ENCODE assay signal across 7 mouse cellular contexts in genomic region chr7:48881971-48882609, GRCm38 (mm10). TPM values are rescaled to one million over a fixed set of nuclear protein-coding genes. Genes with fewer than 3 reads are reported as not detected.
DNase-seq lines count a peak whose midpoint lies in the region; ATAC-seq and TF ChIP-seq lines count a peak whose summit lies in the region.

No protein-coding gene starts in this region.

- TF ChIP-seq POLR2A in ES-Bruce4 (IDR thresholded peaks at IDR 0.05; ENCODE audit: insufficient read depth, low read length): no peak
- TF ChIP-seq POLR2A in bone marrow macrophage, adult 2 months (IDR thresholded peaks at IDR 0.05; ENCODE audit: borderline replicate concordance, low read depth, low read length): no peak

- 1% methylated on average over 28 of the region's 28 CpGs for WGBS in heart, embryonic 14.5 days
- under 1% methylated on average over 28 of the region's 28 CpGs for WGBS in liver, embryonic 13.5 days (ENCODE audit: insufficient replicate concordance)

- no peak overlapping the region for H3K27ac ChIP-seq in ES-Bruce4 (ENCODE audit: insufficient read depth, low read length)
- peak overlapping the region; percentile 74 for H3K27ac ChIP-seq in bone marrow macrophage, adult 2 months (ENCODE audit: insufficient read depth, low read depth, low read length)
- peak overlapping the region in 1 of 2 experiments; percentile 86; a peak in 1 of 4 replicates for H3K27ac ChIP-seq in heart, embryonic 14.5 days (replicated peaks in 1 of 2; ENCODE audit: control insufficient read depth in 1 of 2, insufficient read depth in 1 of 2, low read depth in 2 of 2, low read length in 2 of 2)
- H3K27ac ChIP-seq in liver, embryonic 13.5 days: peak overlapping the region; percentile 97

- DNase-seq in liver, embryonic 13.5 days: peak; percentile 41
- peak; percentile 58 for DNase-seq in neural tube, embryonic 10.5 days (ENCODE audit: extremely low spot score, low spot score)
- DNase-seq in left cerebral cortex, postnatal 4 days: no peak

- peak overlapping the region; percentile 94 for H3K9ac ChIP-seq in ES-Bruce4 (ENCODE audit: low read depth, poor library complexity, severe bottlenecking)
- H3K9ac ChIP-seq in heart, embryonic 14.5 days (ENCODE audit: low read length): peak overlapping the region; percentile 90
- H3K9ac ChIP-seq in liver, embryonic 13.5 days: peak overlapping the region; percentile 98

- no peak for ATAC-seq in heart, embryonic 14.5 days (ENCODE audit: insufficient number of reproducible peaks, insufficient read depth, low FRiP score, low read depth)
- no peak for ATAC-seq in liver, embryonic 13.5 days (ENCODE audit: low read depth)
- no peak for ATAC-seq in frontal cortex, adult (ENCODE audit: low TSS enrichment)

- no peak for TF ChIP-seq EP300 in ES-Bruce4 (IDR thresholded peaks at IDR 0.05; ENCODE audit: insufficient read depth, low read depth, low read length)

- H3K36me3 ChIP-seq in ES-Bruce4 (ENCODE audit: control insufficient read depth, insufficient read depth, low read length, poor library complexity, severe bottlenecking): peaks cover 6% of the 10 kb centered on the region
- peaks cover 14% of the 10 kb centered on the region for H3K36me3 ChIP-seq in heart, embryonic 14.5 days (ENCODE audit: control insufficient read depth, insufficient read depth, low read length)
- peaks cover 25% of the 10 kb centered on the region for H3K36me3 ChIP-seq in liver, embryonic 13.5 days

- peak overlapping the region; percentile 79 for H3K4me3 ChIP-seq in ES-Bruce4 (ENCODE audit: low read depth, low read length)
- H3K4me3 ChIP-seq in bone marrow macrophage, adult 2 months (ENCODE audit: insufficient read depth, low read length): peak overlapping the region; percentile 68
- H3K4me3 ChIP-seq in heart, embryonic 14.5 days (ENCODE audit: control insufficient read depth in 1 of 2, insufficient read depth in 1 of 2, low read depth in 1 of 2, low read length in 2 of 2): peak overlapping the region; percentile 66 to 75
- peak overlapping the region; percentile 93 for H3K4me3 ChIP-seq in liver, embryonic 13.5 days (replicated peaks)

- H3K9me3 ChIP-seq in ES-Bruce4 (replicated peaks; ENCODE audit: control insufficient read depth, insufficient read depth, low read length, poor library complexity, severe bottlenecking): no peaks in the 10 kb centered on the region
- no peaks in the 10 kb centered on the region for H3K9me3 ChIP-seq in heart, embryonic 14.5 days (ENCODE audit: control insufficient read depth, low read length)
- no peaks in the 10 kb centered on the region for H3K9me3 ChIP-seq in liver, embryonic 13.5 days (replicated peaks)

- no peaks in the 10 kb centered on the region for H3K27me3 ChIP-seq in ES-Bruce4 (ENCODE audit: control insufficient read depth, insufficient read depth, low read length, poor library complexity, severe bottlenecking)
- no peaks in the 10 kb centered on the region for H3K27me3 ChIP-seq in heart, embryonic 14.5 days (ENCODE audit: control insufficient read depth, insufficient read depth, low read length)
- H3K27me3 ChIP-seq in liver, embryonic 13.5 days: peaks cover 29% of the 10 kb centered on the region

- TF ChIP-seq CTCF in ES-Bruce4 (IDR thresholded peaks at IDR 0.05; ENCODE audit: low read depth, low read length): no peak
- TF ChIP-seq CTCF in bone marrow macrophage, adult 2 months (IDR thresholded peaks at IDR 0.05; ENCODE audit: low read depth, low read length): no peak

- intact Hi-C loops in left cerebral cortex, postnatal 4 days (cut with DNase I): no loop called here

- H3K4me1 ChIP-seq in ES-Bruce4 (ENCODE audit: control insufficient read depth, insufficient read depth, low read length): no peaks in the 10 kb centered on the region
- H3K4me1 ChIP-seq in bone marrow macrophage, adult 2 months (ENCODE audit: control insufficient read depth, insufficient read depth, low read length): peaks cover 23% of the 10 kb centered on the region
- H3K4me1 ChIP-seq in heart, embryonic 14.5 days (ENCODE audit: control insufficient read depth in 2 of 2, insufficient read depth in 2 of 2, low read length in 2 of 2): peaks cover 12 to 17% of the 10 kb centered on the region in 2 experiments
- H3K4me1 ChIP-seq in liver, embryonic 13.5 days (replicated peaks): peaks cover 43% of the 10 kb centered on the region

- peak overlapping the region; percentile 97 for H3K4me2 ChIP-seq in heart, embryonic 14.5 days (ENCODE audit: low read length)
- H3K4me2 ChIP-seq in liver, embryonic 13.5 days: peak overlapping the region; percentile 90

RNA-seq across cellular contexts. Expression of gene E2f8, which starts 0.7 kb away (rescaled TPM):
- polyA plus RNA-seq in ES-Bruce4 (2011; ENCODE audit: insufficient read depth, insufficient read length, low read depth, missing spikeins): 24.9 and 25.1 TPM in 2 replicates
- 18.3 and 21.1 TPM in 2 replicates for polyA plus RNA-seq in bone marrow macrophage, adult 2 months (2012; ENCODE audit: insufficient read depth, insufficient read length, missing spikeins)
- polyA plus RNA-seq in heart, embryonic 14.5 days (2014; fragmentation: Nextera tagmentation; extraction: Ambion mirVana): 16.6 and 16.9 TPM in 2 replicates
- 25.2 and 33.8 TPM in 2 replicates for polyA plus RNA-seq in liver, embryonic 13.5 days (2015; fragmentation: Nextera tagmentation; extraction: Ambion mirVana)
- 1 to 10 TPM; 3.2 to 4.4 TPM for total RNA-seq in left cerebral cortex, postnatal 4 days (2021)

RNA-seq across cellular contexts. Expression of gene Nav2, which starts 26.4 kb away (rescaled TPM):
- 51.7 and 58.6 TPM in 2 replicates for polyA plus RNA-seq in ES-Bruce4 (2011; ENCODE audit: insufficient read depth, insufficient read length, low read depth, missing spikeins)
- polyA plus RNA-seq in bone marrow macrophage, adult 2 months (2012; ENCODE audit: insufficient read depth, insufficient read length, missing spikeins): 22.2 and 25.5 TPM in 2 replicates
- polyA plus RNA-seq in heart, embryonic 14.5 days (2014; fragmentation: Nextera tagmentation; extraction: Ambion mirVana): 34.9 and 37.7 TPM in 2 replicates
- polyA plus RNA-seq in liver, embryonic 13.5 days (2015; fragmentation: Nextera tagmentation; extraction: Ambion mirVana): 1.8 and 1.9 TPM in 2 replicates
- total RNA-seq in left cerebral cortex, postnatal 4 days (2021): 100 to 1,000 TPM; 200 to 220 TPM

RNA-seq across cellular contexts. Expression of gene Csrp3, which starts 34.3 kb away (rescaled TPM):
- not detected in 2 replicates for polyA plus RNA-seq in ES-Bruce4 (2011; ENCODE audit: insufficient read depth, insufficient read length, low read depth, missing spikeins)
- not detected in 2 replicates for polyA plus RNA-seq in bone marrow macrophage, adult 2 months (2012; ENCODE audit: insufficient read depth, insufficient read length, missing spikeins)
- polyA plus RNA-seq in heart, embryonic 14.5 days (2014; fragmentation: Nextera tagmentation; extraction: Ambion mirVana): 1,942 and 2,129 TPM in 2 replicates
- polyA plus RNA-seq in liver, embryonic 13.5 days (2015; fragmentation: Nextera tagmentation; extraction: Ambion mirVana): 1.1 and 3.6 TPM in 2 replicates
- total RNA-seq in left cerebral cortex, postnatal 4 days (2021): not detected

Comparison
In these comparisons a context has a peak if more than half of its experiments do, and no peak if none do; other contexts are left out.
1. RNA of gene Csrp3, which starts 34.3 kb away (polyA plus RNA-seq): 1,942 to 2,129 TPM in heart, embryonic 14.5 days; 1.1 to 3.6 TPM in liver, embryonic 13.5 days, not detected in ES-Bruce4 and not detected in bone marrow macrophage, adult 2 months; every median in the first group is over 100 times any median in the second.
2. Peak in every context shown above with its lines, with median percentiles within 50 percentile points of each other: H3K4me3 ChIP-seq and H3K9ac ChIP-seq.